Mouse (Mus musculus): ENCODE measurements at regions not wholly inside any gene's neighbourhood (a gene's known extent, or its start where the extent isn't known, plus 50 kb on each side); places are given as distances from the start of the nearest gene placed in this dataset.

GRCm38 (mm10) chr1:76724453-76724852 is 790.4 kb downstream of the Epha4 start:
- Histone ChIP-seq H3K4me1 (ENCODE audit: control insufficient read depth, insufficient read depth, low read length) (no peaks in the 10 kb centered on the region), H3K36me3 (ENCODE audit: control insufficient read depth, insufficient read depth, low read length) (no peaks in the 10 kb centered on the region), H3K4me2 (ENCODE audit: low read length) (no peak overlapping the region), H3K27ac (ENCODE audit: low read depth, low read length) (no peak overlapping the region), H3K27me3 (replicated peaks; ENCODE audit: control insufficient read depth, insufficient read depth, low read length) (no peaks in the 10 kb centered on the region), H3K4me3 (ENCODE audit: low read depth, low read length) (no peak overlapping the region), H3K9ac (ENCODE audit: low read length) (no peak overlapping the region), H3K9me3 (replicated peaks; ENCODE audit: control insufficient read depth, low read length) (no peaks in the 10 kb centered on the region)
- 61% methylated on average over 3 of the region's 3 CpGs for WGBS
- DNase-seq (ENCODE audit: low spot score) (peak; percentile 66), ATAC-seq (no peak)

- ATAC-seq, result no peak
Observed at GRCm38 (mm10) chr1:76737003-76737402, 777.9 kb downstream of the Epha4 start.

GRCm38 (mm10) chr1:76737663-76738062 is 777.2 kb downstream of the Epha4 start:
- no peak overlapping the region for H3K9ac ChIP-seq (ENCODE audit: low read length)
- no peaks in the 10 kb centered on the region for H3K9me3 ChIP-seq (replicated peaks; ENCODE audit: control insufficient read depth, low read length)
- H3K36me3 ChIP-seq (ENCODE audit: control insufficient read depth, insufficient read depth, low read length), result no peaks in the 10 kb centered on the region
- ATAC-seq (no peak), DNase-seq (ENCODE audit: low spot score) (no peak)
- no peak overlapping the region for H3K4me3 ChIP-seq (ENCODE audit: low read depth, low read length)
- H3K4me2 ChIP-seq (ENCODE audit: low read length), result no peak overlapping the region
- 69% methylated on average over 2 of the region's 2 CpGs for WGBS
- no peaks in the 10 kb centered on the region for H3K4me1 ChIP-seq (ENCODE audit: control insufficient read depth, insufficient read depth, low read length)
- H3K27ac ChIP-seq (ENCODE audit: low read depth, low read length), result no peak overlapping the region
- no peaks in the 10 kb centered on the region for H3K27me3 ChIP-seq (replicated peaks; ENCODE audit: control insufficient read depth, insufficient read depth, low read length)

More at GRCm38 (mm10) chr1:76737003-76737402, 777.9 kb downstream of the Epha4 start:
- H3K9ac ChIP-seq (ENCODE audit: low read length), result no peak overlapping the region
- H3K4me2 ChIP-seq (ENCODE audit: low read length), result no peak overlapping the region
- H3K4me3 ChIP-seq (ENCODE audit: low read depth, low read length), result no peak overlapping the region
- H3K27ac ChIP-seq (ENCODE audit: low read depth, low read length), result no peak overlapping the region
- no peaks in the 10 kb centered on the region for H3K9me3 ChIP-seq (replicated peaks; ENCODE audit: control insufficient read depth, low read length)
- H3K36me3 ChIP-seq (ENCODE audit: control insufficient read depth, insufficient read depth, low read length), result no peaks in the 10 kb centered on the region
- 31% methylated on average over 1 of the region's 1 CpGs for WGBS
- no peaks in the 10 kb centered on the region for H3K4me1 ChIP-seq (ENCODE audit: control insufficient read depth, insufficient read depth, low read length)
- H3K27me3 ChIP-seq (replicated peaks; ENCODE audit: control insufficient read depth, insufficient read depth, low read length), result no peaks in the 10 kb centered on the region
- no peak for DNase-seq (ENCODE audit: low spot score)

GRCm38 (mm10) chr1:76772694-76773093 is 742.2 kb downstream of the Epha4 start:
- 90% methylated on average over 2 of the region's 2 CpGs for WGBS
- no peak overlapping the region for H3K4me2 ChIP-seq (ENCODE audit: low read length)
- no peak overlapping the region for H3K4me3 ChIP-seq (ENCODE audit: low read depth, low read length)
- no peak for DNase-seq (ENCODE audit: low spot score)
- H3K4me1 ChIP-seq (ENCODE audit: control insufficient read depth, insufficient read depth, low read length), result no peaks in the 10 kb centered on the region
- H3K36me3 ChIP-seq (ENCODE audit: control insufficient read depth, insufficient read depth, low read length), result no peaks in the 10 kb centered on the region
- H3K9me3 ChIP-seq (replicated peaks; ENCODE audit: control insufficient read depth, low read length), result no peaks in the 10 kb centered on the region
- no peak overlapping the region for H3K9ac ChIP-seq (ENCODE audit: low read length)
- no peak overlapping the region for H3K27ac ChIP-seq (ENCODE audit: low read depth, low read length)
- no peaks in the 10 kb centered on the region for H3K27me3 ChIP-seq (replicated peaks; ENCODE audit: control insufficient read depth, insufficient read depth, low read length)
- no peak for ATAC-seq

- DNase-seq (ENCODE audit: low spot score) (no peak), ATAC-seq (no peak)
- H3K4me1 ChIP-seq (ENCODE audit: control insufficient read depth, insufficient read depth, low read length), result no peaks in the 10 kb centered on the region
- 86% methylated on average over 2 of the region's 2 CpGs for WGBS
- no peaks in the 10 kb centered on the region for H3K27me3 ChIP-seq (replicated peaks; ENCODE audit: control insufficient read depth, insufficient read depth, low read length)
- no peak overlapping the region for H3K27ac ChIP-seq (ENCODE audit: low read depth, low read length)
- no peak overlapping the region for H3K4me3 ChIP-seq (ENCODE audit: low read depth, low read length)
- no peak overlapping the region for H3K4me2 ChIP-seq (ENCODE audit: low read length)
- H3K9me3 ChIP-seq (replicated peaks; ENCODE audit: control insufficient read depth, low read length), result no peaks in the 10 kb centered on the region
- no peaks in the 10 kb centered on the region for H3K36me3 ChIP-seq (ENCODE audit: control insufficient read depth, insufficient read depth, low read length)
- H3K9ac ChIP-seq (ENCODE audit: low read length), result no peak overlapping the region
Observed at GRCm38 (mm10) chr1:76786871-76787270, 728.0 kb downstream of the Epha4 start.

- Histone ChIP-seq H3K4me1 (ENCODE audit: control insufficient read depth, insufficient read depth, low read length) (no peaks in the 10 kb centered on the region), H3K4me3 (ENCODE audit: low read depth, low read length) (no peak overlapping the region), H3K4me2 (ENCODE audit: low read length) (no peak overlapping the region), H3K36me3 (ENCODE audit: control insufficient read depth, insufficient read depth, low read length) (no peaks in the 10 kb centered on the region), H3K9ac (ENCODE audit: low read length) (no peak overlapping the region), H3K27ac (ENCODE audit: low read depth, low read length) (no peak overlapping the region), H3K9me3 (replicated peaks; ENCODE audit: control insufficient read depth, low read length) (no peaks in the 10 kb centered on the region), H3K27me3 (replicated peaks; ENCODE audit: control insufficient read depth, insufficient read depth, low read length) (no peaks in the 10 kb centered on the region)
- DNase-seq (ENCODE audit: low spot score) (no peak), ATAC-seq (no peak)
- WGBS, result 82% methylated on average over 2 of the region's 2 CpGs
Observed at GRCm38 (mm10) chr1:76793438-76793837, 721.5 kb downstream of the Epha4 start.

- Histone ChIP-seq H3K4me3 (ENCODE audit: low read depth, low read length) (no peak overlapping the region), H3K27ac (ENCODE audit: low read depth, low read length) (no peak overlapping the region), H3K9me3 (replicated peaks; ENCODE audit: control insufficient read depth, low read length) (no peaks in the 10 kb centered on the region), H3K9ac (ENCODE audit: low read length) (no peak overlapping the region), H3K36me3 (ENCODE audit: control insufficient read depth, insufficient read depth, low read length) (no peaks in the 10 kb centered on the region), H3K4me2 (ENCODE audit: low read length) (no peak overlapping the region), H3K27me3 (replicated peaks; ENCODE audit: control insufficient read depth, insufficient read depth, low read length) (no peaks in the 10 kb centered on the region), H3K4me1 (ENCODE audit: control insufficient read depth, insufficient read depth, low read length) (no peaks in the 10 kb centered on the region)
- DNase-seq (ENCODE audit: low spot score), result peak; percentile 11
- 65% methylated on average over 1 of the region's 1 CpGs for WGBS
- no peak for ATAC-seq
Observed at GRCm38 (mm10) chr1:76819906-76820305, 695.0 kb downstream of the Epha4 start.

GRCm38 (mm10) chr1:76821610-76822009 is 693.3 kb downstream of the Epha4 start:
- DNase-seq (ENCODE audit: low spot score), result no peak
- H3K36me3 ChIP-seq (ENCODE audit: control insufficient read depth, insufficient read depth, low read length), result no peaks in the 10 kb centered on the region

GRCm38 (mm10) chr1:76829690-76830089 is 685.2 kb downstream of the Epha4 start:
- Histone ChIP-seq H3K9ac (ENCODE audit: low read length) (no peak overlapping the region), H3K4me2 (ENCODE audit: low read length) (no peak overlapping the region), H3K4me1 (ENCODE audit: control insufficient read depth, insufficient read depth, low read length) (no peaks in the 10 kb centered on the region), H3K4me3 (ENCODE audit: low read depth, low read length) (no peak overlapping the region), H3K9me3 (replicated peaks; ENCODE audit: control insufficient read depth, low read length) (no peaks in the 10 kb centered on the region), H3K27me3 (replicated peaks; ENCODE audit: control insufficient read depth, insufficient read depth, low read length) (no peaks in the 10 kb centered on the region), H3K27ac (ENCODE audit: low read depth, low read length) (no peak overlapping the region), H3K36me3 (ENCODE audit: control insufficient read depth, insufficient read depth, low read length) (no peaks in the 10 kb centered on the region)
- ATAC-seq (no peak), DNase-seq (ENCODE audit: low spot score) (no peak)
- WGBS, result 77% methylated on average over 2 of the region's 2 CpGs

More at GRCm38 (mm10) chr1:76821610-76822009, 693.3 kb downstream of the Epha4 start:
- H3K27me3 ChIP-seq (replicated peaks; ENCODE audit: control insufficient read depth, insufficient read depth, low read length), result no peaks in the 10 kb centered on the region
- no peak overlapping the region for H3K9ac ChIP-seq (ENCODE audit: low read length)
- WGBS, result 86% methylated on average over 3 of the region's 3 CpGs
- H3K4me2 ChIP-seq (ENCODE audit: low read length), result no peak overlapping the region
- H3K4me1 ChIP-seq (ENCODE audit: control insufficient read depth, insufficient read depth, low read length), result no peaks in the 10 kb centered on the region
- no peak overlapping the region for H3K4me3 ChIP-seq (ENCODE audit: low read depth, low read length)
- no peak for ATAC-seq
- H3K27ac ChIP-seq (ENCODE audit: low read depth, low read length), result no peak overlapping the region
- H3K9me3 ChIP-seq (replicated peaks; ENCODE audit: control insufficient read depth, low read length), result no peaks in the 10 kb centered on the region
